Mouse (Mus musculus) midbrain, postnatal 0 days (tissue): ENCODE measurements around the gene Mbd6. TPM values are rescaled to one million over a fixed set of nuclear protein-coding genes. Genes with fewer than 3 reads are reported as not detected.

Experiments
- ATAC-seq: fragments of 200-750 bp; cut with Nextera tagmentation; 2 replicates; pipeline ENCODE4 v1.8.0; 2017; ENCODE audit warnings: moderate number of reproducible peaks, mild to moderate bottlenecking, moderate TSS enrichment, moderate library complexity; ENCODE audit not compliant: low FRiP score
- DNase-seq: peaks from one replicate; pipeline ENCODE4 v3.0.0-alpha.2; 2015; ENCODE audit warnings: low spot score
- H3K27ac ChIP-seq: fragments of 300-500 bp; sonication (generic); 2 replicates; pipeline ENCODE4 v1.5.1; 2014; ENCODE audit warnings: low read depth, mild to moderate bottlenecking, low read length, mixed read lengths
- H3K27me3 ChIP-seq: fragments of 300-500 bp; sonication (generic); 2 replicates; pipeline ENCODE4 v1.6.1; 2014; ENCODE audit warnings: low read length, control low read depth, mixed read lengths; ENCODE audit not compliant: insufficient read depth
- H3K36me3 ChIP-seq: fragments of 300-500 bp; sonication (generic); 2 replicates; pipeline ENCODE4 v1.6.1; 2014; ENCODE audit warnings: low read length, control low read depth, mixed read lengths; ENCODE audit not compliant: insufficient read depth
- H3K4me1 ChIP-seq: fragments of 300-500 bp; sonication (generic); 2 replicates; pipeline ENCODE4 v1.6.1; 2014; ENCODE audit warnings: mild to moderate bottlenecking, control low read depth, antibody characterized with exemption, low read length, mixed read lengths; ENCODE audit not compliant: insufficient read depth
- H3K4me2 ChIP-seq: fragments of 300-500 bp; sonication (generic); 2 replicates; pipeline ENCODE4 v1.6.1; 2014; ENCODE audit warnings: low read depth, mild to moderate bottlenecking, low read length, mixed read lengths; ENCODE audit not compliant: poor library complexity, severe bottlenecking
- H3K4me3 ChIP-seq: fragments of 300-500 bp; sonication (generic); 2 replicates; pipeline ENCODE4 v1.5.1; 2014; ENCODE audit warnings: low read depth, mild to moderate bottlenecking, low read length, moderate library complexity
- H3K9ac ChIP-seq: fragments of 300-500 bp; sonication (generic); replicated peaks from 2 replicates; pipeline ENCODE4 v1.6.1; 2014; ENCODE audit warnings: mild to moderate bottlenecking, low read length, moderate library complexity, mixed read lengths; ENCODE audit not compliant: poor library complexity, severe bottlenecking
- H3K9me3 ChIP-seq: fragments of 300-500 bp; sonication (generic); 2 replicates; pipeline ENCODE4 v1.6.1; 2016; ENCODE audit warnings: low read length, control low read depth
- CTCF ChIP-seq: IDR thresholded peaks from 2 replicates; pipeline ENCODE4 v1.5.1; 2016; ENCODE audit warnings: antibody characterized with exemption, mild to moderate bottlenecking
- WGBS: fragments of 180-500 bp; shearing (Covaris S2); extraction: QIAGEN DNeasy Blood & Tissue Kit; methylation state at CpG from one replicate; pipeline ENCODE4 v1.1.7; 2014; 5-methylcytosine and 5-hydroxymethylcytosine counted together
- polyA plus RNA-seq: library from polyadenylated mRNA; unstranded; fragments of >200 nt; fragmentation: Nextera tagmentation; extraction: Ambion mirVana; gene quantifications from 2 replicates; pipeline ENCODE4 v1.2.1, GENCODE M21; 2015
- total RNA-seq: library from RNA; depleted of rRNA; stranded (reverse); fragments of >200 nt; gene quantifications from 2 replicates; pipeline ENCODE4 v1.2.3, GENCODE M21; 2014; rRNA removed

Gene Mbd6
- total RNA-seq = 8.2 and 10.0 TPM in 2 replicates
- 7.3 and 11.2 TPM in 2 replicates for polyA plus RNA-seq

- H3K4me1 ChIP-seq = peaks cover 17% of the 10 kb centered on the region
- peak within 1 kb of the TSS; percentile 95 for H3K27ac ChIP-seq
- peak; percentile 89 for DNase-seq
- no peaks in the 10 kb centered on the region for H3K27me3 ChIP-seq
- peak within 1 kb of the TSS; percentile 80 for H3K4me2 ChIP-seq
- no peaks in the 10 kb centered on the region for H3K9me3 ChIP-seq
- peak within 1 kb of the TSS; percentile 84 for H3K9ac ChIP-seq
- 0% methylated on average over 26 of the region's 65 CpGs for WGBS
- peak; percentile 28 for ATAC-seq
- peak within 1 kb of the TSS; percentile 68 for H3K4me3 ChIP-seq
- TF ChIP-seq CTCF = no peak
- peaks cover 29% of the 10 kb centered on the region for H3K36me3 ChIP-seq
Measured at GRCm38 (mm10) chr10:127288800-127289572, at the start of gene Mbd6. Gene Mbd6, minus strand, starts transcription at chr10:127289018.

GRCm38 (mm10) chr10:127337536-127338099, 48.8 kb upstream of the Mbd6 start:
- no peak overlapping the region for H3K4me3 ChIP-seq
- ATAC-seq (no peak), DNase-seq (no peak)
- no peak overlapping the region for H3K27ac ChIP-seq
- H3K27me3 ChIP-seq = peaks cover 30% of the 10 kb centered on the region
- WGBS = 82% methylated on average over 6 of the region's 6 CpGs
- H3K4me1 ChIP-seq = peaks cover 11% of the 10 kb centered on the region
- H3K36me3 ChIP-seq = no peaks in the 10 kb centered on the region
- no peak overlapping the region for H3K4me2 ChIP-seq
- no peak overlapping the region for H3K9ac ChIP-seq
- H3K9me3 ChIP-seq = no peaks in the 10 kb centered on the region
- no peak for TF ChIP-seq CTCF

- no peak for TF ChIP-seq CTCF
- ATAC-seq (no peak), DNase-seq (no peak)
- Histone ChIP-seq H3K4me3 (no peak overlapping the region), H3K27me3 (peaks cover 29% of the 10 kb centered on the region), H3K36me3 (no peaks in the 10 kb centered on the region), H3K9ac (no peak overlapping the region), H3K27ac (no peak overlapping the region), H3K4me1 (peaks cover 6% of the 10 kb centered on the region; the same call in 1 of the 2 replicates), H3K4me2 (no peak overlapping the region), H3K9me3 (no peaks in the 10 kb centered on the region)
- WGBS = 77% methylated on average over 5 of the region's 5 CpGs
Measured at GRCm38 (mm10) chr10:127336952-127337351, 48.1 kb upstream of the Mbd6 start.

- H3K4me1 ChIP-seq = peaks cover 6% of the 10 kb centered on the region; the same call in 1 of the 2 replicates
- no peaks in the 10 kb centered on the region for H3K36me3 ChIP-seq
- ATAC-seq (no peak), DNase-seq (no peak)
- H3K4me3 ChIP-seq = no peak overlapping the region
- WGBS = 81% methylated on average over 1 of the region's 1 CpGs
- no peak for TF ChIP-seq CTCF
- no peaks in the 10 kb centered on the region for H3K9me3 ChIP-seq
- H3K9ac ChIP-seq = no peak overlapping the region
- H3K4me2 ChIP-seq = no peak overlapping the region
- no peak overlapping the region for H3K27ac ChIP-seq
- H3K27me3 ChIP-seq = peaks cover 12% of the 10 kb centered on the region
Measured at GRCm38 (mm10) chr10:127335271-127335670, 46.5 kb upstream of the Mbd6 start.

GRCm38 (mm10) chr10:127333152-127333551, 44.3 kb upstream of the Mbd6 start:
- no peak for ATAC-seq
- TF ChIP-seq CTCF = peak; percentile 52

More at GRCm38 (mm10) chr10:127333152-127333551, 44.3 kb upstream of the Mbd6 start:
- no peaks in the 10 kb centered on the region for H3K9me3 ChIP-seq
- no peak overlapping the region for H3K4me2 ChIP-seq
- 69% methylated on average over 5 of the region's 5 CpGs for WGBS
- H3K4me1 ChIP-seq = no peaks in the 10 kb centered on the region
- no peak for DNase-seq
- H3K9ac ChIP-seq = no peak overlapping the region
- no peak overlapping the region for H3K4me3 ChIP-seq
- peaks cover 18% of the 10 kb centered on the region for H3K27me3 ChIP-seq
- H3K36me3 ChIP-seq = no peaks in the 10 kb centered on the region
- H3K27ac ChIP-seq = no peak overlapping the region
